Mouse (Mus musculus): Measurements from ENCODE around the gene Mdm4. TPM values are rescaled to one million over a fixed set of nuclear protein-coding genes. Genes with fewer than 3 reads are reported as not detected.
"Not testable (repeated sequence)": the region's sequence is repeated elsewhere in the genome, so short reads cannot be mapped to it uniquely, and the experiment has no call there.

Gene Mdm4
- total RNA-seq, 4 experiments from 2014 or later = 19.5 to 30.7 (median 22.6) TPM

DNA sequence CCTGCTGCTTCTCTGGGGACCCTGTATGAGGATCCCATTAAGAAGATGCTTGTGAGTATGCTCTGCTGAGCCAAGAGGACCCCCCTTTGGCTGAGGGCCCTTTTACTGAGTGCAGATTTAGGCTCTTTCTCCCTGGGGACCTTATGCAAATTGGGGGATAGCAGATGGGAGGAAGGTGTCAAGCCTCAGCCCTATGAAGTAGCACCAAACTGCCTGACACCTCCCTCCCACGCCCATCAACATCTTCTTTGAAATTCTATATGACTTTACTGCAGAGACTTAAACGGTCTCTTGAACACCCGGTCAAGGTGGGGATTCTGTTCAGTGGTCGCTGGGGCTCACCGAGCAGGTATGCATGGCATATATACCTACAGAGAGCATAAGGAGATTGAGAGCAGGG is 22.7 kb upstream of the Mdm4 start:
- DNase-seq (ENCODE audit: low spot score) = no peak

DNA sequence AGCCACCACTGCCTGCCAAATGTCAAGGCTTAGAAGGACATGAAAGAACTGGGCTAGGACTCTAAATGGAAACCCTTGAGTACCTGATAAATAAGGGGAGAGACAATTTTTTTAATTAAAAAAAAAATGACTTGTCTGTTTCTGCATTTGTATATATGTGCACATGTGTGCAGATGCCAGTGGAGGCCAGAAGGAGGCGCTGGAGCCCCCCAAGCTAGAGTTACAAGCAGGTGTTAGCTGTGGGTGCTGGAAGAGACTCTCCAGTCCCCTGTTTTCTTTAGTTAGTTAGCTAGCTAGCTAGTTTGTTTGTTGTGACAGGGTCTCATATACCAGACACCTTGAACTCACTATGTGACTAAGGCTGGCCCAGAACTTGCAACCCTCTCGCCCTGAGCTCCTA is 21.5 kb upstream of the Mdm4 start:
- DNase-seq (ENCODE audit: low spot score) = no peak

DNA sequence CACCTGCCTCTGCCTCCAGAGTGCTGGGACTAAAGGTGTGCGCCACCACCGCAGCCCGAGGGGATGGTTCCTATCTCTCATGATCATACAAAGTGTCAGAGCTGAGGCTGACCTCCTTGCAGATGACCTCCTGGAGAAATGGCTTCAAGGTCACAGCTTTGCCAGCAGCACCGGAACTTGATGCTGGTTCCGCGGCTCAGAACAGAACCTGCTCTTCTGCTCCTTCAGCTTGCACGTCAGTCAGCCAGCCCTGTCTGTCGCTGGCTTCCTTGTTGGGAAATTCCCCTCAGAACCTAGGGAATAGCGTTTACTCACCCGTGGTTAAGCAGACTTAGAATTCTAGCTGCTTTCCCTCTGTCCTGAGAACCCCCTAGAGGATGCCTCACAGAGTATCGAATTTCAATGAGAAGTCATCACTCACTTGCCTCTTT is 19.7 kb upstream of the Mdm4 start:
- no peak for DNase-seq (ENCODE audit: low spot score)

DNA sequence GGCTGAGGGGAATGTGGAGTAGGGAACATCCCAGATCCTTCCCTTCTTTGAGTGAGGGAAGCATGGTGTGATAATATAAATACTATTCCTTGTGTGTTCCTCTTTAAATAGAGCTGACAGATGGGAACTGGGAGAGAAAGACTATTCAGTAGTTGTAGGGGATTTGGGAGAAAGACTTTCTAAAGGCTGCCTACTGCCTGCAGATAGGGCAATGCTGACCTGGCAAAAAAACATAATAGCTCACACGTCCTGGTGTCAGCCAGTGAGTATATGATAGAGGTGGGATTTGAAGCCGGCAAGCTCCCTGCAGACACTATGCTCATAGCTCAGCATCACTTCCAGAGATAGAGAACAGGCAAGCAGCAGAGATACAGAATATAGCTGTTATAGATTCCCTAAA is 18.3 kb upstream of the Mdm4 start:
- no peak for DNase-seq (ENCODE audit: low spot score)

DNA sequence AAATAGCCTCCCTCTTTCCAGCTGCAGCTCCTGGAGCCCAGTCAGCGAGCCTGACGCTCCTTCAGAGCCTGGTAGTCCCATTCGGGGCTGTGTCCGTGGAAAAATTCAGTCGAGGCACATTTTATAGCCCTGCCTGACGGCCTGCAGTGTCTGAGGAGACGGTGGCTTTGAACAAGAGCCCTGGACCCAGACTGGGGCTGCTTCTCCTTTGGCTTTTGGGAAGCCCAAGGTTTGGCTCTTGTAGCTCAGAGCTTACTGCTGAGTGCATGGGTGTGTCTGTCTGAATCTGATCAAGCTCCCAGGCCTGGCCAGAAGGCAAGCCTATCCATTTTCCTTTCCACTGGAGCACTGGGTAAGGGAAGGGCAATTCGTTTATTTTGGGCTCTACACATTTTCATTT is 17.2 kb upstream of the Mdm4 start:
- DNase-seq (ENCODE audit: low spot score) = no peak

DNA sequence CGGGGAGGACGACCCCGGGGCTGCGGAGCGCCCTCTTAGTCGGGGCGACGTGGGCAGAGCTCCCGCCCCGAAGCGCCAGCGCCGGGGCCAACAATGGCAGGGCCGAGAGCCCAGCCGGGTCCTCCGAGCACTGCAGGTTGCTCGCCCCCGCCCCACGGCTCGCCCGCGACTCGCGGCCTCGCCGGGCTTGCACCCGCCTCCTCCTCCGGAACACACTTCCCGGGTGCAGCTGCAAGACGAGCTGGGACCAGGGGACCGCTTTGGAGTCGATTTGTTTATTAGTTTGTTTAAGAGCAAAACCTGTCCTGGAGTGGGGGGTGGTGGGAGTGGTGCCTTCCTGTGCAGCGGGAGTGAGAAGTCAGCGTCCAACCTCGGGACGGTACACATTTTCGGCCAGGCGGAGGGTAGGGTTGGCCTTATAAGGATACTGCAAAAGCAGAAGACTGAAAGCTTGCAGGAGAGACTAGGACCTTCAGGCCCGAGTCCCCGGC is 16.1 kb upstream of the Mdm4 start:
- no peak for DNase-seq (ENCODE audit: low spot score)

DNA sequence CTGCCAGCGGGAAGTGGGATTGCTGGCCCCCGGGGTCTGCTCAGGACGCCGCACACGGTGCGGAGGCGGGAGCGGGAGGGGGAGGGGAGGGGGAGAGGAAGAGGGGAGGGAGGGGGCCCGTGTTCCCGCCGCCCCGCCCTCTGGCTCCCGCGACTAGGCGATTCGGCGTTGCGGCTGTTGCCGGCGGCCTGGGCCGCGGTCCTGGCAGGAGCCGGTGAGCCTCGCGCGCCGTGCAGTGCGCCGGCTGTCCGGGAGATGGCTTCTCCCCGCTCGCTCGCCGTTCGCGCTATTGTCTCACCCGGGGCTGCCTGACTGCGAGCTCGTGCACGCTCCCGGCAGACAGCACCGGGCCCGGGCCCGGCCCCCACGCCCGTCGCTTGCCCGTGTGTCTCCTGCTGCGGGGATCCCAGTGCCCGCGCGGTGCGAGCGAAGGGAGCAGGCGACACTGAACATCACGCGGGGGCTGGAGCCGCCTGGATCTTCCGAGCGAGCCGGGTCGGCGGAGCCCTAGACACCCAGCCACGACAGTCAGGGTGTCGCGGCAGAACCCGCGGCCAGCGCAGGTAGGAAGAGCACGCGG is 15.6 kb upstream of the Mdm4 start:
- DNase-seq (ENCODE audit: low spot score) = peak; percentile 70

DNA sequence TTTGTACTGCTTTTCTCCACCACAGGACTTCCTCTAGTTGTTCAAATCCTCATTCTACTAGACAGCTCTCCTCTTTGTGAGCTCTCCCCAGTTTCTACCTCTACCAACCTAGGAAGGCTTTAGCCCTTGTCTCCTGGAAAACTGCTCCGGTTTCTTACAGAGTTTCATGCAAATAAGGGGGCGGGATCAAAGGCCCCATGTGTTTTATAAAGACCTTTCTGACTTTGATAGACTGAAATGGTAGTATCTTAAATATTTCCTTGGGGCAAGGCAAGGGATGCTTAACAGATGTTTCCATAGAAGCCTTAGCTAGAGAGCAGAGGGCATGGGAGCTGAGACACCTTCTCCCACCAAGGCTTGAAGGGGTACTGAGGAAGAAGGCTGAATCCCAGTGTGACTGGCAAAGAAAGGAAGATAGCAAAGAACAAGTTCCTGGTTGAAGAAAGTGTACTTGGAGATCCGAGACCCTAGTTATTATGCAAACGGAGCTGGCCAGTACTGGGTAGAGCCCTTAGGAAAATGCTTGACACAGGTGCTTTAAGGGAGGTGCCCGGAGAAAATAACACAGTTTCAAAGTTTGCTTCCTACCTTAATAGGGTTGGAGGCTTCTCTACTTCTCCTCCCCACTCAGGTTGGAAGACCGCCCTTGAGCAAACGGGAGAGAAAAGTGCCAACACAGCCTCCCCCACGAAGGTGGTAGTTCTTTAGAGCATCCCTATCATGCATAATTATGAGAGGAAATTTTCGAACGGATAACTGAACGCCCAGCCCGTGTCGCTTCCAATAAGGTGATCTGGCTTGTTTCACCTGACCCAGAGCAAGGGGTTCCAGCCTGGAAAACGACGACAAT is 14.9 kb upstream of the Mdm4 start, which contains the start of gene Pik3c2b:
TSS of gene Pik3c2b (plus strand) at position 657 of the 850 bp plus-strand sequence.
- no peak for DNase-seq (ENCODE audit: low spot score)

DNA sequence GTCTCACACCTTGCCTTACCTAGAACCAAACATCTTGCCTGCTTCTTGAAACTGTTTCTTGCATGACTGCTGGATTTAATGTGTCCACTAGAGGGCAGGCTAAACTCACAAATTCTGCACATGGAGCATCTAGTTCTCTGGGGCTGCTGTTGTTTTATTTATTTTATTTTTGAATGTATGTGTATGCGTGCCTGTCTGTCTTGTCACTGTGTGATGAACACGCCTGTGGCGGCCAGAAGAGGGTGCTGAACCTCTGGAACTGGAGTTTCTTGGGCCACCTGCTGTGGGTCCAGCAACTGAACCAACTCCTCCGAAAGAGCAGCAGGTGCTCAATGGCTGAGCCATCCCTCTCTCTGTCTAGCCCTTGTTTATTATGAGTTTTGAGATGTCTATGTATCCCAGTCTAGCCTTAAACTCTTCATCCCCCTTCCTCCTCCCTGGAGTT is 9.2 kb upstream of the Mdm4 start:
- peak; percentile 70 for DNase-seq (ENCODE audit: low spot score)

DNA sequence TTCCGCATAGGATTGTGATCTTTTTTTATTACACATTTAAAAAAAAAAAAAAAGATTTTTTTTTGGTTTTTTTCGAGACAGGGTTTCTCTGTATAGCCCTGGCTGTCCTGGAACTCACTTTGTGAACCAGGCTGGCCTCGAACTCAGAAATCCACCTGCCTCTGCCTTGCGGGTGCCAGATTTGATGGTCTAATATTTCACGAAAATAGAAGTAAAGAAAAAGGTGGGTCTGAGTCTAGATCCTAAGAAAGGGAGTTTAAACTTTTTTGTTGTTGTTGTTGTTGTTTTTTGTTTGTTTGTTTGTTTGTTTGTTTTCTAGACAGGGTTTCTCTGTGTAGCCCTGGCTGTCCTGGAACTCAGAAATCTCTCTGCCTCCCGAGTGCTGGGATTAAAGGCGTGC is 4.3 kb upstream of the Mdm4 start:
- DNase-seq (ENCODE audit: low spot score) = not testable (repeated sequence)

DNA sequence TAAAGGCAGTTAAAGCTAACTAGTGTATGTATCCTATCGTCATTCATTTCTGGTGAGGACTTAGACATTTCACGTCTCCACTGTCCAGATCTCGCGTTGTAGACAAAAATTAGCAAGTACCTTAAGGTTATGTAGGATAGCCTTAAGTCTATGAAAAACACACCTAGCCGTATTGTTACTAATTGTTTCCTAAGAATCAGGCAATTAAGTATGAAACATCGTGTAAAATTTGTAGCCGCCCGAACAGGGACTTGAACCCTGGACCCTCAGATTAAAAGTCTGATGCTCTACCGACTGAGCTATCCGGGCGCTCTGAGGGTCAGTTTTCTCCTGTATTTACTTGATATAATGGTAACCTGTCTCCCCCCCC is 3.7 kb upstream of the Mdm4 start:
- DNase-seq (ENCODE audit: low spot score) = peak; percentile 72

DNA sequence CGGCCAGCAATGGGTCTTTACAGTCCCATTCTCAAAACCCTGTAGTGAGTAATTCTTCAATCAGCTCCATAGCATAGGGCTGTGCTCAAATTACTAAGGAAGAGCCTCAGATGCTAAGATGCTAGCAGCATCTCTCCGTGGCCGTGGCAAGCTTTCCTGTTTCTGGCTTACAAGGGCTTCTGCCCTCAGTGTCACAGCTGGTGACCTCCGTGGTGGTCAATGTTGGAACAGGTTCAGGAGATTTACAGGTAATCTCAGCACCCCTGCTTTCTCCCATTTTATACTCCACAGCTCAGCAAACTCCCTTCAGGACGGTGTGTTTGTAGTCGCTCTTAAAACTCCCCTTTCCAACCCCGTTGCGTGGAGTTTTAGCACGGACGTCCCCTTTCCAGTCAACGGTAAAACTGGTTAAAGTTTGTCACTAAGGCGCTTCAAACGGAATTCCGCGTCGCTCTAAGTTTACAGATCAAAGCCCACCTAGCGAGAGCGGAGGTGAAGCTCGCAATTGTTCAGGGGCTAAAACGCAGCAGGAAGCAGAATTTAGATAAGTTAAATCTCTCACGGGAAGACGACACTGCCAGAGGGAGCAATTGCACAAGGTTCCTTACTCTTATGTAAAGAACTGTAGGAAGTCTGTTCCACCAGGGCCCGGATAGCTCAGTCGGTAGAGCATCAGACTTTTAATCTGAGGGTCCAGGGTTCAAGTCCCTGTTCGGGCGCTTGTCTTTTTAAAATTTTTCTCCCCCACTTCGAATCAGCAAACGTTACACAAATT is 3.1 kb upstream of the Mdm4 start:
- peak; percentile 81 for DNase-seq (ENCODE audit: low spot score)

DNA sequence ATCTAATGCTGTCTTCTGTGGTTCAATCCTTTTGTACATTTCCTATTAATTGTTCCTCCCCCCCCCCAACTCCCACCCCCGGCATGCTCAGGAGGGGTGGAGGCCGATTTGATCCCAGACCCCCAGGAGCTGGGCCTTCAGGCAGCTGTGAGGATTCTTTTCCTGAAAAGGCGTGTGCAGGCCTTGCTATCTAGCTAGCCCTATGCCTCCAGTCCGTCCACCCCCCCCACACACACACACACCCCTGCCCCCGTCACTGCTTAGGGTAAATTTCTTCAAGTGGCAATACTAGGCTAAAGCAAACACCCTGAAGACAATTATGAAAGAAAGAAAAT is 2.6 kb upstream of the Mdm4 start:
- no peak for DNase-seq (ENCODE audit: low spot score)

DNA sequence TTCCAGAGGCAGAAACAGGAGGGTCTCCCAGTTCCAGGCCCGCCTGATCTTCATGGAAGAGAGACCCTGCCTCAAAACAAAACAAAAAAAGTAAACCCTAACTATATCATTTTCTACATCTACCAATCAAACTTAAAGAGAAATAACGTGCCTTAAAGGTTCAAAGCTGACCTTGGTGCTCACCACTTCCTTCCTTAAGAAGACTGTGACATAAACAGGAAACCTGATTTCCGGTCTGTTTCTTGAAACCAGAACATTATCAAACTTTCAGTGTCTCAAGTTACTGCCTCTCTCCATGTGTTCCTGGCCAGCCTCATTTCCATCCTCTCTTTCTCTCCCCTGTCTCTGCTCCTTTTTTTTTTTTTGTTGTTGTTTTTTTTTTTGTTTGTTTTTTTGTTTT is 617 bp downstream of the Mdm4 start:
- DNase-seq (ENCODE audit: low spot score) = no peak

DNA sequence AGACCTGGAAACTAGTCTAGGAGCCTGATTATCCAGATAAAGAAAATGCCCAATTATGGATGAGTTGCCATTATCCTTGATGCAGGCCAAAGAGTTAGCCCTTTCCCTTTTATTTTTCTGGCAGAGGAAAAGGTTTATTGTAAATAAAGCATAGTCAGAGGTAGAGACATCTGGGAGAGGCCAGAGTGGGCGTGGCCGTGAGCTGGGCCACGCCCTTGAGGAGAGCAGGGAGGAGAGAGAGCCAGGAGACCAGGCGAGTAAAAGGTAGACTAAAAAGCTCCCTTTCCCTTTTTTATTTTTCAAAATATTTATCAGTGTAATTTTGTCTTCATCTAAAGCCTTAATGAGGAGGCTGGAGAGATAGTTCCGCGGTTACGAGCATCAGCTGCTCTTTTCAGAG is 2.4 kb downstream of the Mdm4 start:
- DNase-seq (ENCODE audit: low spot score) = no peak

DNA sequence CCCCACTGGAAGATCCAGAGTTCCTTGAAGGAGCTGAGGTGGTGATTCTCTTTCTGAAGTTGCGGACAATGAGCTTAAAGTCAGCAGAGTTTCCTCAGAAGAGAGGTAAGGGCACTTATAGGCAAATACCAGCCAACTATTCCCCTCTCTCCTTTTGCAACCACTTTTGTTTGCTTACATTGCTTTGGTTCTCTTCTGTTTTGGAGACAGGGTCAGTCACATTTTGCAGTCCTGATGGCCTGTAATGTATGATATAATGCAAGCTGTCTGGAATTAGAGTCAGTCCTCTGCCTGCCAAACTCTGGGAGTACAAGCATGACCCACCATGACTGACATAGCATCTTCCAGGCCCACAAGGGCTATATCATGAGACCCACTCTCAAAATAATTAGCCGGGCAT is 3.2 kb downstream of the Mdm4 start:
- no peak for DNase-seq (ENCODE audit: low spot score)

DNA sequence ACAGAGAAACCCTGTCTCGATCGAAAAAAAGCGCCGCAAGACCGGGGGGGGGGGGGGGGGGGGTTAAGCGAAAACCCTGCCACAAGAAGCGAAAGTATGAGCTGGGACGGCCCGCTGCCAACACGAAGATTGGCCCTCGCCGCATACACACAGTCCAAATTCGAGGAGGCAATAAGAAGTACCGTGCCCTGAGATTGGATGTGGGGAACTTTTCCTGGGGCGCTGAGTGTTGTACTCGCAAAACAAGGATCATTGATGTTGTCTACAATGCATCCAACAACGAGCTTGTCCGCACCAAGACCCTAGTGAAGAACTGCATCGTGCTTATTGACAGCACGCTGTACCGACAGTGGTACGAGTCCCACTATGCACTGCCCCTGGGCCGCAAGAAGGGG is 4.6 kb downstream of the Mdm4 start:
- not testable (repeated sequence) for DNase-seq (ENCODE audit: low spot score)

DNA sequence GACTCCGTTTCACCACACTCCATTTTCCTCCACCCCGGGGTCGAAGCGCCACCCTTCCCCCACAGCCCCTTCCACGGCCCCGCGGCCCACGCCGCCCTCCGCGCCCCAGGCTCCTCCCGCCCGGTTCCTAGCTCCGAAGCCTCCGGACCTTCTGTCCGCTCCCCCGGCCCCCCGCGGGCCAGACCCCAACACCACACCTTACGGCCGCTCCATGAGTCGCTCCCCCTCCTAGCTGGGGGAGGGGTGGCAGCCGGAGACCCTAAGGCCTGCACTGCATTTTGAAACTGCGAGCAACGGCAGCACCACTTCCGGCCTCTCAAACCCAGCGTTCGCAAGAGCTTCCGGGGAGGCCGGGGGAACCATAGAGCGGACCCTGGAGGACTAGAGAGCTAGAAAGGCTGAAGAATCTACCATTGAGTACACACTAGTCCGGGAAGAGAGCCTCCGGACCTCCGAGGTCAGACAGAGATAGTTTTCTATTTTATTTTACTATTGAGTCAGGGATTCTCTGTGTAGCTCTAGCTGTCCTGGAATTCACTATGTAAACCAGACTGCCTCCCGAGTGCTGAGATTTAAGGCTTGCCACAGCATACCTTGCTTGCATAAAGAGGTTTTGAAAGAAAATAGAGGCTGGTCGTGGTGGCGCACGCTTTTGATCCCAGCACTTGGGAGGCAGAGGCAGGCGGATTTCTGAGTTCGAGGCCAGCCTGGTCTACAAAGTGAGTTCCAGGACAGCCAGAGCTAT is 5.1 kb downstream of the Mdm4 start:
- peak; percentile 89 for DNase-seq (ENCODE audit: low spot score)

DNA sequence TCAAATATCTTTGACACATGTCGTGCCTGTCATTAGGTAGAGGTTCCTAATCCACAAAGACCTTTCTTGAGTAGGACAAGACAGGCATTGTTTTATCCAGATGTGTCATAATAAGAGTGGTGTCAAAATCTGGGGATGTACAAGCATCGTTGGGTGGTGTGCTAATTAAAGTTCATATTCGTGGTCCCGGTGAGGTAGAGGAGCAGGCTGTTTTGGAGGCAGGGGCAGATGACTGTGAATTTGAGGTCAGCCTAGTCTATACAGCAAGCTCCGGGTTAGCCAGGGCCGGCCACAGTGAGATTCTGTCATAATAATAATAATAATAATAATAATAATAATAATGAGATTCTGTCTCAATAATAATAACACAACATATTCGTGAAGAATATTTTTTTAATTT is 5.9 kb downstream of the Mdm4 start:
- no peak for DNase-seq (ENCODE audit: low spot score)

DNA sequence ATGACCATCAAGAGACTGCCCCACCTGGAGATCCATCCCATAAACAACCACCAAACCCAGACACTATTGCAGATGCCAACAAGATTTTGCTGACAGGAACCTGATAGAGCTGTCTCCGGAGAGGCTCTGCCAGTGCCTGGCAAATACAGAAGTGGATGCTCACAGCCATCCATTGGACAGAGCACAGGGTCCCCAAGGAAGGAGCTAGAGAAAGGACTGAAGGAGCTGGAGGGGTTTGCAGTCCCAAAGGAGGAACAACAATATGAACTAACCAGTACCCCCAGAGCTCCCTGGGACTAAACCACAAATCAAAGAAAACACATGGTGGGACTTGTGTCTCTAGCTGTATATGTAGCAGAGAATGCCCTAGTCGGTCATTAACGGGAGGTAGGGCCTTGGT is 6.6 kb downstream of the Mdm4 start:
- not testable (repeated sequence) for DNase-seq (ENCODE audit: low spot score)

DNA sequence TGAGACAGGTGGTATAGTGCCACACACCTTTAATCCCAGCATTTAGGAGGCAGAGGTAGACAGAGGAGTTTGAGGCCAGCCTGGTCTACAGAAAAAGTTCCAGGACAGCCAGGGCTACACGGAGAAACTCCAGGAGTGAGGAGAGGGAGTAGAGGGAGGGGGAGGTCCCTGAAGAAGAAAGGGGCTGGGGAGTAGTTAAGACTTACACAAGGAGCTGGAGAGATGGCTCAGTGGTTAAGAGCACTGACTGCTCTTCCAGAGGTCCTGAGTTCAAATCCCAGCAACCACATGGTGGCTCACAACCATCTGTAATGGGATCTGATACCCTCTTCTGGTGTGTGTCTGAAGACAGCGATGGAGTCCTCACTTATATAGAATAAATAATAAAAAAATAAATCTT is 8.4 kb downstream of the Mdm4 start:
- not testable (repeated sequence) for DNase-seq (ENCODE audit: low spot score)

DNA sequence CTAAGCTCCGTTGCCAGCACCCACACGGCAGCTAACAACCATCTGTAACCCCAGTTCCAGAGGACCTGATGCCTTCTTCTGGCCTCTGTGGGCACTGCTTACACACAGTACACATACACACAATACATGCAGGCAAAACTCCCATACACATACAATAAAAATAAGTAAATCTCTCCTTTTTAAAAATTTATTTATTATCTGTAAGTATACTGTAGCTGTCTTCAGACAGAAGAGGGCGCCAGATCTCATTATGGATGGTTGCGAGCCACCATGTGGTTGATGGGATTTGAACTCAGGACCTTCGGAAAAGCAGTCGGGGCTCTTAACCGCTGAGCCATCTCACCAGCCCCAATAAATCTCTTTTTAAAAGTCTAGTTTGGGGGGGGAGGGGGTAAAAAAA is 9.0 kb downstream of the Mdm4 start:
- DNase-seq (ENCODE audit: low spot score) = no peak

All from heart, adult 8-10 months (tissue).